Mouse (Mus musculus) B cell, adult 2 months (primary cell): ENCODE measurements around the gene Fads6.
A peak's percentile ranks its signal among the peaks of the same experiment; 100 is the strongest.

Experiments used
- DNase-seq, 2 experiments: peaks; one replicate each; pipeline ENCODE4 v3.0.0; 2022

Gene Fads6

GRCm38 (mm10) chr11:115275509-115275908 lies 22.0 kb downstream of the Fads6 start:
- no peak for DNase-seq

GRCm38 (mm10) chr11:115274771-115275170 lies 22.7 kb downstream of the Fads6 start:
- DNase-seq: no peak

DNA sequence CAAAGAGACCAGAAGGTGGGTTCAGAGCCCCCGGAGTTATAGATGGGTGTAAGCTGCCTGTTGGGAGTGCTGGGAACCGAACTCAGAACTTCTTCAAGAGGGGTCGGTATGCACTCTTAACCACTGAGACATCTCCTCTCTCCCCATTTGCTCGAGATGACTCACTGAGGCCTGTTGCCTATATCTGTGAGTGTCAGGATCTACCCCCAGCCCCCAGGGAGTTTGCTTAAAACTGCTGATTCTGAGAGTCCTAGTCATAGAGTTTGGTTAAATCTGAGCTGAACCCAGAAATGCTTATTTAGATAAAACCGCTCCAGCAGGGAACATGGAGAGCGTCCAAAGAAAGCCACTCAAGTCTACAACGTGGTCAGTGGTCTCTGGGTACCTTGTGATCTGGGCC lies 23.3 kb downstream of the Fads6 start:
- no peak for DNase-seq

- DNase-seq: no peak
Observed at GRCm38 (mm10) chr11:115273735-115274134, 23.7 kb downstream of the Fads6 start.

- DNase-seq: no peak
Observed at GRCm38 (mm10) chr11:115272894-115273498, 24.5 kb downstream of the Fads6 start.

DNA sequence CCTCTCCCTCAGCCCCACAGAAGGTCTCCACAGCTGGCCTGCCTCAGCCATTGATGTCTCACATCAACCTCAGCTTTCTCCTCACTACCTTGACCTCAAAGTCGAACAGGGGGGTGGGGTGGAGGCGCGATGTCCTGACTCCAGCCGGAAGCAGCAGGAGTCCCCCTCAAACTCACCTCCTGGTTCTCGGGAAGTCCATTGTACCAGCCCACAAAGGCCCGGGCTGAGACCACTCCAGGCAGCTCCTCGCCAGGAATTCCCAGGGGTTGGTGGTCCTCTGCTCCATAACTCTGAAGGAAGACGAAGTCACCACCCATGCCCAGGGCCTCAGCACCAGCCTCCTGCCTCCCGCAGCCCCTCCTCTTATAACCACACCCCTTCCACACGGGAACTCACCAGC lies 26.0 kb downstream of the Fads6 start:
- DNase-seq: no peak

DNA sequence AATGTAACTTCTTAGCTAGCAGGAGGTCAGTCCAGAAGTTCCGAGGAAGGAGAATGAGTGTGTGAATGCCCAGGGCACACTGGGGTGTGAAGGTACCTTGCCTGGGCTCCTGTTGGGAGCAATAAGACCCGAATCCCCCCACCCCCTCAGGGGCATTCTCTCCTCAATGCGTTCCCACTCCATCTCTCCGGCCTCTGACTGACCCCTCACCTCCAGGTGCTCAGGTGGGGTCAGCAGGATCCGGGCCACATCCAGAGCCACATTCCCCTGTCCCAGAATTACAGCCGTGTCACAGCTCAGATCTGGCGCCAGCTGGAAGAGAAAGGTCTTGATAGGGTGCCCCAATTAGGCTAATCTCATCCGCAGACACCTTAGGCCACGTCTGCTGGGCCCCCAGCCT lies 26.4 kb downstream of the Fads6 start:
- no peak for DNase-seq

DNA sequence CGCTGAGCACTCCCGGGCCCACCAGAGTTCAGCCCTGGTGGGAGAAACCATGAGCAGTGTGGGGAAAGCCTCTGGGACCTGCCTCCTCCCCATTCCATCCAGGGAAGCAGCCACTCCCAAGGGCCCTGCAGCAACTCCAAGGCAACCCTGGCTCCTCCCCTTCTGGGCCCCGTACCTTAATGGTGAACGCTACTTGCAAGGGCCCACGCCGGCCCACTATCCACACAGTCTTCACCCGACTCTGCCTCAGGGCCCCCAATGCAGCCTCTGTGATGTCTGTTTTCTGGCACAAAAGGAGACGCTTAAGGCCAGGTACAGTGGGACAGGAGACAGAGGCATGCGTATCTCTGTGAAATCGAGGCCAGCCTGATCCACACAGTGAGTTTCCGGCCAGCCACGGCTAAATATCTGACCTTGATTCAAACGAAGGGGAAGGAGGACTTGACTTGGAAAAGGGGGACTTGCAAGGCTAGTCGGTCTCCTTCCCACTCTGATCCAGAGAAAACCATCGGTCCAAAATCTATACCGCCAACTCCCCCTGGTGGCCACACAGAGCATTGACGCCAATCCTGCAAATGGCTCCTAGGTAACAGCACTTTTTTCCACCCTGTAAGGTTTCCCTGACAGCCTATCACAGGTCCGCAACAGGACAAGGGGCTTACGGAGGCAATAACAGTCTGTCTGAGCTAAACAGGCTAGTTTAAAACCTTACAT lies 27.2 kb downstream of the Fads6 start:
- DNase-seq: peak; percentile 73 to 74

DNA sequence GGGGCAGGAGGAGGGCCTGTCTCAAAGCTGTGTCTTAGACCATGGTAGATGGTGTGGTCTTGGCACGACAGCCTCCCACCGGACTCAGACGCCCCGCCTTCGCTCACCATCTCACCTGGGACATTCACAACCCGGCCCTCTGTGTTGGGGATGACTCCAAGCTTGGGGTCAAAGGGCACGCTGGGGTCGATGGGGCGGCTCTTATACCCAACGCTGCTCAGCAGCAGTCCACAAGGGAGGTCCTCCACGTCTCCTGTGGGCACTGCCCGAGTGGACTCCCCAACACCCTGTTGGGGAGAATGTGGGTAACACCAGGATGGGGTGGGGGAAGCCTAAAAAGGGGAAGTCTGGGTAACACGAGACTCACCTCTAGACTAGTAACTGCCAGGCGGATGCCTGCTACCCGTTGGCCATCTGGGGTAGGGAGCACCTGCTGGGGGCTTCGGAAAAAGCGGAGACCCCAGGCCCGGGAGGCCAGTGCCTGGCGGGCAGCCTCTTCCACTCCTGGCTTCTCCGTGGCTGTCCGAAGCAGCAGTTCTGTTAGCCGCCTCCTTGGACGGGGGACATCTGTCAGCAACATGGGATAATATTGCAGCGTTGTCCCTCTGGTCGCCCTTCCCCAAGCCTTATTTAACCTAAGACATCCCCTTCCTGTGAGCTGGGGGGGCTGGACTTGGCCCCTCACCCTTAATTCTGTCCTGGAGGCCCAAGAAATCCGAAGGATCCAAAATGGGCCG lies 28.0 kb downstream of the Fads6 start:
- no peak for DNase-seq

GRCm38 (mm10) chr11:115267958-115268357 lies 29.5 kb downstream of the Fads6 start:
- DNase-seq: no peak

GRCm38 (mm10) chr11:115267061-115267883 lies 30.2 kb downstream of the Fads6 start, which contains the start of gene Grin2c:
Gene Grin2c, minus strand, starts transcription at chr11:115267243.
- DNase-seq: no peak

GRCm38 (mm10) chr11:115266400-115266778 lies 31.1 kb downstream of the Fads6 start:
- peak in 1 of 2 experiments; percentile 8 for DNase-seq

DNA sequence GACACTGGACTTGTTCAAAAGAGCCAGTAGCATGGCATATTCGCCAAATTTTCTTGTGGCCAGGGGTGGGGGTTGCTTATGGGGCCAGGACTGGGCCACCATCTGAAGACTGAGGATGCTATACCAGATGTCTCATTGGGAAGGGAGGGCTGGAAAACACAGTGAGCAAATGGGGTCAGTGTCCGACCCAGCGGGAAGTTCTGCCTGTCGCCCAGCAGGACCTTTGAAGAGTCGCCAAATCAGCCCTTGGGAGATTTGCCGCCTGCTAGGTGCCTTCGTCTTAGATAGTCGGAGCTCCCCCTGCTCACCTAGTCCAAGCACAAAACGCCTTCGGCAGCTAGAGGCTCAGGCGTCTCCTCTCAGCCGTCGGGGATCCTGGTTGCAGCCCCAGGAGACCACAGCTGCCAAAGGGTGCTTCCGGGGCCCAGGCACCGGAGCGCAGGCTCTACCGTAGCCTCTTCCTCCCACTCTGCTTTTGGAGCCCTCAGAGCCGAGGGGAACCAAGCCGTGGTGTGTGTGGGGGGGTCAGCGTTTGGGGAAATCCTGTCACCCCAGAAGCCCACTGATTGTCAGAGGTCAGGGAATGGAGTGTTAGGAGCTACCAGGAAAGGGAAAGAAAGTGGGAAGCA lies 31.6 kb downstream of the Fads6 start:
- peak in 1 of 2 experiments; percentile 5 for DNase-seq

DNA sequence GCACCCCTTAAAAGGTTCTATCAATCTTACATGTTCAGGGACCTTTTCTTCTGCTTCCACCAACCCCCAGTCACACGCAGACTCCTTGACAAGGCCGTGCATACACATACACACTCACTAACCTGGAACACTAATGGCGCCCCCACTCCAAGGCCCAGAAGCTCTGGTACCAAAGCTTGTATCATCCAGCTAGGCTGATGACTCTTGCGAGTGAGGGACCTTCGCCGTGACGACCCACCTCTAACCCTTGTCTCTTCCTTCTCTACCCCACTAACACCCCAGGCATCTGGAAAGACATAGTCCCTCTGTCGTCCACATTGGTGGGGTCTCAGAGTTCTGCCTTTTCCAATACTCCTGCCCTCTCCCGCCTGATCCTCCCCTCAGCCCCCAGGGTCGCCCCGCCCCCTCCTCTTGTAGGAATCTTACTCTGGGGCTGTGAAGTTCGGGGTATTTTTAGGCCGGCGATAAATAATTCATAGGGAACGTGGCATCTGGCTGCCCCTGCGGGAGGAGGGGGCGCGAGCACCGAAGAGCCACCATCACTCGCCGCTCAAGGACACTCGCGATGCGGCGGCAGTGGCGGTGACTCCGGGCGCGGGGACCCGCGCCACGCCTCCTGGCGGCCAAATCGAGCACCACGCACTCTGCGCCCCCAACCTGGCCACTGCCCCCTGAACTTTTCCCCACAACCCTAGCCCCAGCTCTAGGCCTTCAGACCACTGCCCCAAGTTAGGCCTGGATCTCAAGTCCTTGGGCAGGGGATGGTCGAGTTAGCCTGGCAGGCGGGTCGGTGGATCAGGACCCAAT lies 32.4 kb downstream of the Fads6 start:
- peak; percentile 35 to 48 for DNase-seq

- DNase-seq: no peak
Observed at GRCm38 (mm10) chr11:115264136-115264861, 33.2 kb downstream of the Fads6 start.

- DNase-seq: no peak
Observed at GRCm38 (mm10) chr11:115262954-115263353, 34.5 kb downstream of the Fads6 start.

- no peak for DNase-seq
Observed at GRCm38 (mm10) chr11:115259134-115259533, 38.3 kb downstream of the Fads6 start.

GRCm38 (mm10) chr11:115257775-115258510 lies 39.5 kb downstream of the Fads6 start:
- peak in 1 of 2 experiments; percentile 22 for DNase-seq

- no peak for DNase-seq
Observed at GRCm38 (mm10) chr11:115251258-115251657, 46.2 kb downstream of the Fads6 start.
